Mouse (Mus musculus) kidney, adult 18-20 months (tissue): Measurements from ENCODE around the gene Phtf1.

Experiments used
- DNase-seq: peaks from one replicate; pipeline ENCODE4 v3.0.0; 2021

Phtf1 gene

GRCm38 (mm10) chr3:103967861-103968691 lies at the start of gene Phtf1:
TSS of gene Phtf1 (plus strand) at chr3:103968110.
- peak; percentile 92 for DNase-seq

- DNase-seq = no peak
Observed at GRCm38 (mm10) chr3:103920094-103920493, 47.8 kb upstream of the Phtf1 start.

GRCm38 (mm10) chr3:103925302-103925701 lies 42.6 kb upstream of the Phtf1 start:
- DNase-seq = no peak

GRCm38 (mm10) chr3:103927511-103927910 lies 40.4 kb upstream of the Phtf1 start:
- no peak for DNase-seq

GRCm38 (mm10) chr3:103944794-103945562 lies 22.9 kb upstream of the Phtf1 start:
- DNase-seq = no peak

GRCm38 (mm10) chr3:103948666-103949065 lies 19.2 kb upstream of the Phtf1 start:
- no peak for DNase-seq

GRCm38 (mm10) chr3:103960622-103961021 lies 7.3 kb upstream of the Phtf1 start:
- no peak for DNase-seq

- DNase-seq = no peak
Observed at GRCm38 (mm10) chr3:103967231-103967630, 679 bp upstream of the Phtf1 start.

GRCm38 (mm10) chr3:103968701-103969100 lies 791 bp downstream of the Phtf1 start:
- no peak for DNase-seq

- no peak for DNase-seq
Observed at GRCm38 (mm10) chr3:103971157-103971556, 3.2 kb downstream of the Phtf1 start.

- DNase-seq = no peak
Observed at GRCm38 (mm10) chr3:103984556-103984955, 16.6 kb downstream of the Phtf1 start.

GRCm38 (mm10) chr3:103985194-103985593 lies 17.3 kb downstream of the Phtf1 start:
- DNase-seq = no peak

- DNase-seq = no peak
Observed at GRCm38 (mm10) chr3:103987831-103988432, 20.0 kb downstream of the Phtf1 start.

GRCm38 (mm10) chr3:103989352-103989751 lies 21.4 kb downstream of the Phtf1 start:
- no peak for DNase-seq

- DNase-seq = no peak
Observed at GRCm38 (mm10) chr3:103991271-103991670, 23.4 kb downstream of the Phtf1 start.

- no peak for DNase-seq
Observed at GRCm38 (mm10) chr3:103998724-103999123, 30.8 kb downstream of the Phtf1 start.

- no peak for DNase-seq
Observed at GRCm38 (mm10) chr3:104006896-104007466, 39.1 kb downstream of the Phtf1 start.

- DNase-seq = peak; percentile 28
Observed at GRCm38 (mm10) chr3:104007479-104007878, 39.6 kb downstream of the Phtf1 start.

- no peak for DNase-seq
Observed at GRCm38 (mm10) chr3:104009924-104010662, 42.2 kb downstream of the Phtf1 start.

- no peak for DNase-seq
Observed at GRCm38 (mm10) chr3:104011972-104012371, 44.1 kb downstream of the Phtf1 start.

- no peak for DNase-seq
Observed at GRCm38 (mm10) chr3:104017931-104018330, 50.0 kb downstream of the Phtf1 start.

GRCm38 (mm10) chr3:104019453-104019852 lies 51.5 kb downstream of the Phtf1 start:
- DNase-seq = no peak
